Mouse (Mus musculus) embryonic facial prominence, embryonic 14.5 days (tissue): ENCODE measurements around the gene Pknox2. TPM values are rescaled to one million over a fixed set of nuclear protein-coding genes. Genes with fewer than 3 reads are reported as not detected.
A peak's percentile ranks its signal among the peaks of the same experiment; 100 is the strongest.

ENCODE experiments used
- ATAC-seq: fragments of 200-750 bp; cut with Nextera tagmentation; 2 replicates; pipeline ENCODE4 v1.8.0; 2017; ENCODE audit warnings: low read depth, moderate number of reproducible peaks, moderate TSS enrichment
- DNase-seq: peaks from one replicate; pipeline ENCODE4 v3.0.0-alpha.2; 2015; ENCODE audit warnings: low spot score
- H3K27ac ChIP-seq: fragments of 300-500 bp; sonication (generic); replicated peaks from 2 replicates; pipeline ENCODE4 v1.5.1; 2014; ENCODE audit warnings: low read depth, mild to moderate bottlenecking, low read length, moderate library complexity
- H3K27me3 ChIP-seq: fragments of 300-500 bp; sonication (generic); replicated peaks from 2 replicates; pipeline ENCODE4 v1.6.1; 2014; ENCODE audit warnings: low read length; ENCODE audit not compliant: control insufficient read depth, insufficient read depth
- H3K36me3 ChIP-seq: fragments of 300-500 bp; sonication (generic); 2 replicates; pipeline ENCODE4 v1.6.1; 2014; ENCODE audit warnings: low read length, mixed read lengths; ENCODE audit not compliant: control insufficient read depth, insufficient read depth
- H3K4me1 ChIP-seq: fragments of 300-500 bp; sonication (generic); 2 replicates; pipeline ENCODE4 v1.6.1; 2014; ENCODE audit warnings: antibody characterized with exemption, low read length; ENCODE audit not compliant: control insufficient read depth, insufficient read depth
- H3K4me2 ChIP-seq: fragments of 300-500 bp; sonication (generic); 2 replicates; pipeline ENCODE4 v1.6.1; 2014; ENCODE audit warnings: low read depth, mild to moderate bottlenecking, low read length, moderate library complexity, mixed read lengths
- H3K4me3 ChIP-seq: fragments of 300-500 bp; sonication (generic); 2 replicates; pipeline ENCODE4 v1.5.1; 2014; ENCODE audit warnings: low read depth, mild to moderate bottlenecking, low read length
- H3K9ac ChIP-seq: fragments of 300-500 bp; sonication (generic); 2 replicates; pipeline ENCODE4 v1.6.1; 2014; ENCODE audit warnings: low read depth, mild to moderate bottlenecking, low read length, moderate library complexity, mixed read lengths
- H3K9me3 ChIP-seq: fragments of 300-500 bp; sonication (generic); 2 replicates; pipeline ENCODE4 v1.6.1; 2016; ENCODE audit warnings: low read length; ENCODE audit not compliant: control insufficient read depth
- WGBS: fragments of 180-500 bp; shearing (Covaris S2); extraction: QIAGEN DNeasy Blood & Tissue Kit; methylation state at CpG from one replicate; pipeline ENCODE4 v1.1.7; 2014; 5-methylcytosine and 5-hydroxymethylcytosine counted together
- polyA plus RNA-seq: library from polyadenylated mRNA; unstranded; fragments of >200 nt; fragmentation: Nextera tagmentation; extraction: Ambion mirVana; gene quantifications from 2 replicates; pipeline ENCODE4 v1.2.1, GENCODE M21; 2014

The Pknox2 gene
- polyA plus RNA-seq, 1 experiment from 2014 or later, result 9.5 TPM

DNA sequence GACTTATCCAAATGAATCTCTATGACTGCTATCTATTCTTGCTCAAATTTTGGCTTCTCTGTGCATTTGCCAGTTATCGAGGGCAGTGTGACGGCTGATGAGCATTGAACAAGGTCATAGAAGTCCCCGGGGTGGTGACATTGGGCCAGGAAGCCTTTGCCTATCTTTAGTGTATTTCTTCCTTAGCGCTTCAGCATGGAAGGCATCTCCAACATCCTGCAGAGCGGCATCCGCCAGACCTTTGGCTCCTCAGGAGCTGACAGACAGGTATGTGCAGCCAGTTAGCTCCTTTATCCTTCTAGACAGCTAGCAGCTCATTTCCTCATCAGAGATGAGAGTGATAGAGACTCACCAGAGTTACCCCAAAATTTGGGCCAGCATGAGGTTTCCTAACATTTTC lies 278.5 kb downstream of the Pknox2 start:
- Histone ChIP-seq H3K9me3 (no peaks in the 10 kb centered on the region), H3K4me1 (no peaks in the 10 kb centered on the region), H3K36me3 (peaks cover 16% of the 10 kb centered on the region; the same call in 1 of the 2 replicates), H3K27ac (no peak overlapping the region), H3K4me2 (no peak overlapping the region), H3K27me3 (no peaks in the 10 kb centered on the region), H3K9ac (no peak overlapping the region), H3K4me3 (no peak overlapping the region)
- no peak for DNase-seq
- no peak for ATAC-seq
- 87% methylated on average over 6 of the region's 6 CpGs for WGBS

DNA sequence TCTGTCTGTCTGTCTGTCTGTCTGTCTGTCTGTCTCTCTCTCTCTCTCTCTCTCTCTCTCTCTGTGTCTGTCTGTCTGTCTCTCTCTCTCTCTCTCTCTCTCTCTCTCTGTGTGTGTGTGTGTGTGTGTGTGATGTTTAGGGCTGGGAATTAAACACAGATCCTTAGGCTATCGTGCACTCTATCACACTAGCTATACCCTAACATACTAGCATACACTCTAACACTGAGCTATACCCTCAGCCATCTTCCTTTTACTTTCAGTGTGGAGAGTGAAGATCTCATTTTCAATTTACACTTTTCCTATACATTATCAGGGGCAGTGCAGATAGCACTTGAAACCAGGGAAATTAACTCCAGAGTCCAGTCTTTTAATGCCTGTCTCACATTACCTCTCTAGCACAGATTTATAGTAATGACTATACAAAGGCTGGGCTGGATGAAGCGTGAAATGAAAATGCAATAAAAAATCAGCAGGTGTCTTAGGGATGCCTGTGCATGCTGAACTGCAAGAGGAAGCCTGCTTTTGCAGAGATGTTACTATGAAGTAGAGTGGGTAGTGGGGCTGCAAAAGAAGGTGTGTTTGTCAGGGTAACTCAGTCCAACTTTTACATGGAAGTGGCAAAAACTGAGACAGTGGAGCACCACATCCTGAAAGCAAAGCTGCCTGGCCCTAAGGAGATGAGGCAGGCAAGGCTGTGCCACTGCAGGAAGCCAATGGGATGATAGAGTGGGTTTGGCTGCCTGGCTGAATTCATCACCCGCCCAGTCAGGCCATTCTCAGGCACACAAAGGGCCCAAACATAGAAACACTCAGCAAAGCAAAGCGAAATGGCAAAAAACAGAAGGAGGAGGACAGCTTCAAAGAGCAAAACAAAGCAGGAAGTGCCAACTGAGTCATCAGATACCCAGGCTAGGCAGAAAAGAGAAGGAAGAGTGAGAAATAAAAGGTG lies 282.1 kb downstream of the Pknox2 start:
- Histone ChIP-seq H3K9me3 (no peaks in the 10 kb centered on the region), H3K4me2 (no peak overlapping the region), H3K27me3 (no peaks in the 10 kb centered on the region), H3K4me3 (no peak overlapping the region), H3K9ac (no peak overlapping the region), H3K36me3 (peaks cover 13% of the 10 kb centered on the region; the same call in 1 of the 2 replicates), H3K27ac (no peak overlapping the region), H3K4me1 (no peaks in the 10 kb centered on the region)
- ATAC-seq, result no peak
- DNase-seq, result no peak
- WGBS, result 47% methylated on average over 4 of the region's 4 CpGs

DNA sequence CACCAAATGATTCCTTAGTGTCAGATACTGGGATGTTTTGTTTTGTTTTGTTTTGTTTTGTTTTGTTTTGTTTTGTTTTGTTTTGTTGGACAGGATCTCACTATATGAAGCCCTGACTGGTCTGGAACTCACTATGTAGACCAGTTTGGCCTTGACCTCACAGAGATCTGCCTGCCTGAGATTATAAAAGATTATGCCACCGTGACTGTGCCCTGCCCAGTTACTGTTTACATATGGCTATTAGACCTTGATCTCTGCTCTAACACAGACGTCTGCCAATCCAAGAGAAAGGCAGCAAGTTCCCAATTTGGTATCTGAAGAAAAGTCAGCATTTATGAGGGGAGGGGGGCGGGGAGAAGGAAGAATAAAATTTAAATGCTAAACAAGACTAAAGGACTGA lies 283.5 kb downstream of the Pknox2 start:
- Histone ChIP-seq H3K4me2 (no peak overlapping the region), H3K9ac (no peak overlapping the region), H3K4me1 (no peaks in the 10 kb centered on the region; the same call in 1 of the 2 replicates), H3K9me3 (no peaks in the 10 kb centered on the region), H3K27ac (no peak overlapping the region), H3K4me3 (no peak overlapping the region), H3K36me3 (peaks cover 6% of the 10 kb centered on the region; the same call in 1 of the 2 replicates), H3K27me3 (no peaks in the 10 kb centered on the region)
- DNase-seq (no peak), ATAC-seq (no peak)
- 56% methylated on average over 3 of the region's 3 CpGs for WGBS

DNA sequence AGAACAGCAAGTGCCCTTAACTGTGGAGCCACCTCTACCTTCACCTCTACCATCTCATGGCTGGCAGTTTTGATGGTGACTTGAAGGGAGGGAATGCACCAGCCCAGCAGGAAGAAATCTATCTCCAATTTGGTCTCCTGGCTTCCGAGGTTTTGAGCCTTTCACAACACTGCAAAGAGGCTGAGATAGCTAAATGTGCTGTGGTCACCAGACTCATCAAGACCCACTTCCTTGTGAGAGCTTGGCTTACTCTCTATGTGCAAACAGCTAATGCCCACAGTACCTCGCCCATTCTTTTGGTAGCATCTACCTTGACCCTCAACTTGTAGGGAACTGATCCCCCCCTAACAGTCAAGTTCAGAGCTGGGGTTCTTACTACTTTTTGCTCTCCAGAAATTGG lies 284.6 kb downstream of the Pknox2 start:
- ATAC-seq, result no peak
- H3K4me2 ChIP-seq, result no peak overlapping the region
- no peak overlapping the region for H3K4me3 ChIP-seq
- 73% methylated on average over 2 of the region's 2 CpGs for WGBS
- no peaks in the 10 kb centered on the region; the same call in 1 of the 2 replicates for H3K4me1 ChIP-seq
- peaks cover 6% of the 10 kb centered on the region; the same call in 1 of the 2 replicates for H3K36me3 ChIP-seq
- H3K27me3 ChIP-seq, result no peaks in the 10 kb centered on the region
- DNase-seq, result no peak
- H3K27ac ChIP-seq, result no peak overlapping the region
- H3K9ac ChIP-seq, result no peak overlapping the region
- H3K9me3 ChIP-seq, result no peaks in the 10 kb centered on the region

DNA sequence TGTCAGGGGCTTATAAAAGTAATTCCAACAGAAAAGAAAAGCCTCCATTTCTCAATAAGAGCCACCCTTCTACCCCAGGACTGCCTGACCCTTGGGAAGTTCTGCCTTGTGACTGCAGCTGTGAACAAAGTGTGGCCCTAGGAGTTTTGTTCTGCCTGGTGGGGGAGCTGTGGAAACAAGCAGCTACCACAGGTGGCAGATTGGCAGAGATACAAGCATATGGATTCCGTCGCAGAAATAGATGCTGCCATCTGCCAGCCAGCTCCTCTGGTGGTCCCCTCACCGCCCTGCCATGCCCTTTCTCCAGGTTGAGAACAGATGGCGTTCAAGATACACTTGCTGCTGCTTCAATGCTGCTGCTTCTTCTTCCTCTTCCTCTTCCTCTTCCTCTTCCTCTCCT lies 288.5 kb downstream of the Pknox2 start:
- Histone ChIP-seq H3K27ac (no peak overlapping the region), H3K9ac (no peak overlapping the region), H3K27me3 (no peaks in the 10 kb centered on the region), H3K4me2 (no peak overlapping the region), H3K36me3 (peaks cover 6% of the 10 kb centered on the region; the same call in 1 of the 2 replicates), H3K4me3 (no peak overlapping the region), H3K9me3 (no peaks in the 10 kb centered on the region), H3K4me1 (no peaks in the 10 kb centered on the region; the same call in 1 of the 2 replicates)
- WGBS, result 39% methylated on average over 4 of the region's 4 CpGs
- peak; percentile 39 for DNase-seq
- ATAC-seq, result no peak

DNA sequence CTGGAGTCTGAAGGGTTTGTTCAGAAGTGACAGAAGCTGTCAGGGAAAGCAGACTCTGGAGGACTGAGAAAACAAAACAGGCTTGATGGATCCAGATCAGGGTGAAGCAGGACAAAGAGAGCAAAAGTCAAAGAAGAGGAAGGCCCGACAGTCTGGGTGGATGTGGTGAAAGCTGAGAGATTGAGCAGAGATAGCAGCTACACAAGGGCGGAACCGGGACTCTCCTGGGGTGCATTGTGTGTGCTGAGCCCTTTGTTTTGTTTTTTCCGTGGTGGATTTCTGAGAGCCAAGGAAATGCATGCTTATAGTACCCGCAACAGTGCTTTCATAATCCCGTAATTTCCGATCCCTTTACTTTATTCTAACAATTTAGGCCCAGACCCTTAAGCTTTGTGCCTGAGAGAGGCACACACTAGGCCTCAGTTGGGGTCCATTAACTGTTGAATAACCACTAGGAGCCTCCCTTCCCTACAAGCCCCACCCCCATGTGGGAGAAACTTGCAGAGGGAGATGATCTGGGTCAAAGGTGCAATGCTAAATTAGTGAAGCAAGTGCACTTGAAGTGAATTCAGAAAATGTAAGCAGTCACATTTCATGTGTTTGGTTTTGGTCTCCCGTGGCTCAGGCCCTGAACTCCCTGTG lies 289.6 kb downstream of the Pknox2 start:
- no peaks in the 10 kb centered on the region; the same call in 1 of the 2 replicates for H3K4me1 ChIP-seq
- H3K9ac ChIP-seq, result no peak overlapping the region
- peaks cover 6% of the 10 kb centered on the region; the same call in 1 of the 2 replicates for H3K36me3 ChIP-seq
- H3K9me3 ChIP-seq, result no peaks in the 10 kb centered on the region
- no peak overlapping the region for H3K4me3 ChIP-seq
- no peaks in the 10 kb centered on the region for H3K27me3 ChIP-seq
- H3K4me2 ChIP-seq, result no peak overlapping the region
- ATAC-seq (no peak), DNase-seq (no peak)
- 27% methylated on average over 8 of the region's 8 CpGs for WGBS
- no peak overlapping the region for H3K27ac ChIP-seq

DNA sequence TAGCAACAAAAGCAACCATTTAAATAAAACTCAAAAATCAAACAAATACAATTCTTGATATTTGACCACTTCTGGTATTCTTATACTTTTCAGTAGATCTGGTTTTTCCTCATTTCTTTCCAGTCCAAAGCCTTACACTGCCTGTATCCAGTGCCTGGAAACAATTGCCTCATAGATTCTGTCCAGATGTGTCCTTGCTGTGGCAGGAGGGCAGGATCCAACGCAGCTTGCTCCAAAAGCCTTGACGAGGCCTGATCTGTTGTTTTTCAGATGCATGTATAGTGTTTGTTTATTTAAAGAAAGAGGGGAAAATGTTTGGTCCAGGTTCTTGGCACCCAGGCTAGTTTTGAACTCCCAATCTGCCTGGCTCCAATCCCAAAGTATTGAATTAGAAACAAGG lies 290.9 kb downstream of the Pknox2 start:
- Histone ChIP-seq H3K4me2 (no peak overlapping the region), H3K27me3 (no peaks in the 10 kb centered on the region), H3K27ac (no peak overlapping the region), H3K36me3 (peaks cover 6% of the 10 kb centered on the region; the same call in 1 of the 2 replicates), H3K9ac (no peak overlapping the region), H3K4me1 (no peaks in the 10 kb centered on the region; the same call in 1 of the 2 replicates), H3K9me3 (no peaks in the 10 kb centered on the region), H3K4me3 (no peak overlapping the region)
- ATAC-seq (no peak), DNase-seq (no peak)
- 27% methylated on average over 2 of the region's 2 CpGs for WGBS

DNA sequence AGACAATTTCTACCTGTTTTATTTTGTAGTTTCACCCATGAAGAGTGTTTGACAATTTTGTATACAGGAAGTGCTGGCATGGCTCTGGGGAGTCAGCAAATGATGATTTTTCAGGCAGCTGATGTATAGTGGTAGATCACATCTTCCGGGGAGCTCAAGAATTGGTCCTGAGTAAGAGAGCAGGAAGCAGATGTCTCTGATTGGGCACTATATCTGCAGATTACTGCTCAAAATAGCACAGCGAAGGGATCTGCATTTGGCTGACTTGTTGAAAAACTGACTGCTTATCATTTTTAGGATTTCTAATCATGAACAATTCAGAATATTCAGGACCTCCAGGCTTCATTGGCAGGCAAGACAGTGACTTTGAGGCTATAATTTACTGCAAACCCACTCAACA lies 295.0 kb downstream of the Pknox2 start:
- Histone ChIP-seq H3K4me2 (no peak overlapping the region), H3K4me1 (no peaks in the 10 kb centered on the region), H3K27me3 (no peaks in the 10 kb centered on the region), H3K27ac (no peak overlapping the region), H3K4me3 (no peak overlapping the region), H3K9ac (no peak overlapping the region), H3K36me3 (no peaks in the 10 kb centered on the region), H3K9me3 (no peaks in the 10 kb centered on the region)
- DNase-seq, result no peak
- WGBS, result 84% methylated on average over 2 of the region's 2 CpGs
- no peak for ATAC-seq
